Mouse (Mus musculus) forebrain, embryonic 12.5 days (tissue): Measurements from ENCODE around the gene Tnfsf13. TPM values are rescaled to one million over a fixed set of nuclear protein-coding genes. Genes with fewer than 3 reads are reported as not detected.
A peak's percentile ranks its signal among the peaks of the same experiment; 100 is the strongest.

Experiments
- ATAC-seq: fragments of 200-750 bp; cut with Nextera tagmentation; 2 replicates; pipeline ENCODE4 v1.8.0; 2017; ENCODE audit warnings: moderate TSS enrichment; ENCODE audit not compliant: low FRiP score
- H3K27ac ChIP-seq: fragments of 300-500 bp; sonication (generic); 2 replicates; pipeline ENCODE4 v1.5.1; 2016; ENCODE audit warnings: mild to moderate bottlenecking
- H3K27me3 ChIP-seq: fragments of 300-500 bp; sonication (generic); 2 replicates; pipeline ENCODE4 v1.6.1; 2016; ENCODE audit warnings: mild to moderate bottlenecking
- H3K36me3 ChIP-seq: fragments of 300-500 bp; sonication (generic); replicated peaks from 2 replicates; pipeline ENCODE4 v1.6.1; 2016; ENCODE audit warnings: mild to moderate bottlenecking
- H3K4me1 ChIP-seq: fragments of 300-500 bp; sonication (generic); 2 replicates; pipeline ENCODE4 v1.6.1; 2016
- H3K4me2 ChIP-seq: fragments of 300-500 bp; sonication (generic); 2 replicates; pipeline ENCODE4 v1.6.1; 2016; ENCODE audit warnings: mild to moderate bottlenecking, moderate library complexity
- H3K4me3 ChIP-seq: fragments of 300-500 bp; sonication (generic); replicated peaks from 2 replicates; pipeline ENCODE4 v1.5.1; 2016; ENCODE audit warnings: mild to moderate bottlenecking
- H3K9ac ChIP-seq: fragments of 300-500 bp; sonication (generic); 2 replicates; pipeline ENCODE4 v1.6.1; 2016; ENCODE audit warnings: mild to moderate bottlenecking
- H3K9me3 ChIP-seq: fragments of 300-500 bp; sonication (generic); 2 replicates; pipeline ENCODE4 v1.6.1; 2016
- WGBS: fragments of 180-500 bp; shearing (Covaris S2); methylation state at CpG from one replicate; pipeline ENCODE4 v1.1.7; 2016; 5-methylcytosine and 5-hydroxymethylcytosine counted together
- microRNA counts: library from miRNA; unstranded; fragments of <30 nt; microRNA quantifications from one replicate; lab custom pipeline; 2017
- microRNA-seq: library from miRNA; unstranded; fragments of <30 nt; microRNA quantifications from one replicate; pipeline ENCODE4, GENCODE M21; 2017
- polyA plus RNA-seq: library from polyadenylated mRNA; unstranded; fragments of >200 nt; fragmentation: Nextera tagmentation; extraction: Ambion mirVana; gene quantifications from 2 replicates; pipeline ENCODE4 v1.2.1, GENCODE M21; 2016

The Tnfsf13 gene
- polyA plus RNA-seq, 1 experiment from 2014 or later = 0.26 TPM

- Histone ChIP-seq H3K9me3 (no peaks in the 10 kb centered on the region), H3K27ac (peak overlapping the region; percentile 36), H3K36me3 (peaks cover 62% of the 10 kb centered on the region), H3K27me3 (no peaks in the 10 kb centered on the region), H3K9ac (no peak overlapping the region), H3K4me3 (0 out of 2 replicates have a peak overlapping the region, but pooled peaks have one; percentile 2), H3K4me1 (peaks cover 27% of the 10 kb centered on the region), H3K4me2 (no peak overlapping the region)
- ATAC-seq = no peak
- 82% methylated on average over 10 of the region's 10 CpGs for WGBS
Measured at GRCm38 (mm10) chr11:69656617-69657461, 28.7 kb downstream of the Tnfsf13 start.

DNA sequence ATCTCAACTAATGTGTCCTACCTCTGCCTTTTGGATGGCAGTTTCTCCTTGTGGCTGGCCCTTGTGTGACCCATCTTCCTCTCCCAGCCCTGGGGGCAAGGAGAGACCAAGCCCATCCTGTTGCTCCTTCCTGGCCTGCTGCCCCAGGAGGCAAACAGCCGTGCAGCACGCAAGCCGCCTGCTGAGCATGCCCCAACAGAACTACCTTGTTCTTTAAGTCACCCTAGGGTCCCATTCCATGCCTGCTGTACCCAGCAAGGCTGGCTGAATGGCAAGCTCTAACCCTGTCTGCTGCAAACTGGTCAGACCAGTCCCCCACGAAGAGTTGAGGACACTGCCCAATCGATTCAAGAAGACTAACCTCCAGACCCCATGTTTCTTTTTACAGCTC lies 29.5 kb downstream of the Tnfsf13 start:
- no peak overlapping the region for H3K4me2 ChIP-seq
- no peaks in the 10 kb centered on the region for H3K27me3 ChIP-seq
- no peak overlapping the region for H3K9ac ChIP-seq
- 87% methylated on average over 5 of the region's 5 CpGs for WGBS
- no peak overlapping the region for H3K27ac ChIP-seq
- H3K4me3 ChIP-seq = no peak overlapping the region
- no peak for ATAC-seq
- no peaks in the 10 kb centered on the region for H3K9me3 ChIP-seq
- H3K4me1 ChIP-seq = peaks cover 19% of the 10 kb centered on the region
- peaks cover 70% of the 10 kb centered on the region for H3K36me3 ChIP-seq

DNA sequence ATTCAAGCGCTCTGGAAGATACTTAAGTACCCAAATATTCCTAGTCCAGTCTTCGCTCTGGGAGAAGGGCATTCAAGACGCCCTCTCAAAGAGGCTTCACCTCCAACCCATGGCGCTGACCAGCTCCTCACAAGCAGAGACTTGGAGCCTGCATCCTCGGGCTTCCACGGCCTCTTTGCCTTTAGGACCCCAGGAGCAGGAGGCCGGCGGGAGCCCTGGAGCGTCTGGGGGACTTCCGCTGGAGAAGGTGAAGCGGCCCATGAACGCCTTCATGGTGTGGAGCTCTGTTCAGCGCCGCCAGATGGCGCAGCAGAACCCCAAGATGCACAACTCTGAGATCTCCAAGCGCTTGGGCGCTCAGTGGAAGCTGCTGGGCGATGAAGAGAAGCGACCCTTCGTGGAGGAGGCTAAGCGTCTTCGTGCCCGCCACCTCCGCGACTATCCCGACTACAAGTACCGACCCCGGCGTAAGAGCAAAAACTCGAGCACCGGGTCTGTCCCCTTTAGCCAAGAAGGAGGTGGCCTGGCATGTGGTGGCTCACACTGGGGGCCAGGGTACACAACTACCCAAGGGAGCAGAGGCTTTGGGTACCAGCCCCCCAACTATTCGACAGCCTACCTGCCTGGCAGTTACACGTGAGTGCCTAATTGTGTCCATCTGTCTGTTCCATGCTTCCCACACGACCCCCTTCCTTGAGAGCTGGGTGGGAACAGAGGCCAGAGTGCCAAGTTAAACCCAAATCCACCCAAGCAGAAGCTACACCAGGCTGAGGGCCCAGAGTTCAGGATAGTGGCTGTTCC lies 30.1 kb downstream of the Tnfsf13 start, which contains the start of gene Sox15:
Gene Sox15 (plus strand): TSS at position 51 of the 801 bp plus-strand sequence.
- ATAC-seq = peak; percentile 79
- 25% methylated on average over 34 of the region's 34 CpGs for WGBS
- peak within 1 kb of the TSS; percentile 46; the same call in 1 of the 2 replicates for H3K27ac ChIP-seq

GRCm38 (mm10) chr11:69654760-69655159 lies 30.8 kb downstream of the Tnfsf13 start:
- no peak for ATAC-seq
- no peak overlapping the region for H3K4me3 ChIP-seq
- peaks cover 16% of the 10 kb centered on the region for H3K4me1 ChIP-seq
- no peaks in the 10 kb centered on the region for H3K27me3 ChIP-seq
- peak overlapping the region; percentile 46; the same call in 1 of the 2 replicates for H3K27ac ChIP-seq
- 43% methylated on average over 9 of the region's 9 CpGs for WGBS
- no peak overlapping the region for H3K9ac ChIP-seq
- H3K9me3 ChIP-seq = no peaks in the 10 kb centered on the region
- no peak overlapping the region for H3K4me2 ChIP-seq
- H3K36me3 ChIP-seq = peaks cover 83% of the 10 kb centered on the region

More for the DNA sequence above, 30.1 kb downstream of the Tnfsf13 start, which contains the start of gene Sox15:
- Histone ChIP-seq H3K4me1 (peaks cover 16% of the 10 kb centered on the region), H3K9me3 (no peaks in the 10 kb centered on the region), H3K4me3 (no peak within 1 kb of the TSS; the same call in 1 of the 2 replicates), H3K4me2 (no peak within 1 kb of the TSS), H3K9ac (no peak within 1 kb of the TSS), H3K27me3 (no peaks in the 10 kb centered on the region), H3K36me3 (peaks cover 76% of the 10 kb centered on the region)

DNA sequence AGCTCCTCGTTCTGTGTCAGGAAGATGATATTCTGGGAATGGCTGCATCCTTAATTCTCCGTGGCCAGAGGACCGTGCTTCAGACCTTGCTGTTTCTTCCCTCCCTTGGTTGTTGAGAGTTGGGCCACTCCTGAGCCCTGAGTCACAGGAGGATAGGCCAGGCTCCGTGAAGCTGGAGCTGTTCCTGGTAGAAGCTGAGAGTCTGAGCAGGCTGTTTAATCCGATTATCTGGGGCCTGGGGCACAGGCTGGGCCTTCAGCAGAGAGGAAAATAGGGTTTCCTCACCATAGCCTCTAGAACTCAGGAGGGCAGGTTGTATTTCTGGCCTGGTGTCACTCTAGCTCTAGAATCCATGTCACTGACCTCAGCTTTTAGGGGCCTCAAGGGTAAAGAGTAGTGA lies 32.2 kb downstream of the Tnfsf13 start:
- peaks cover 88% of the 10 kb centered on the region for H3K36me3 ChIP-seq
- H3K9me3 ChIP-seq = no peaks in the 10 kb centered on the region
- no peak overlapping the region; the same call in 1 of the 2 replicates for H3K27ac ChIP-seq
- no peak overlapping the region for H3K4me2 ChIP-seq
- no peaks in the 10 kb centered on the region for H3K27me3 ChIP-seq
- WGBS = 68% methylated on average over 5 of the region's 5 CpGs
- H3K4me1 ChIP-seq = peaks cover 16% of the 10 kb centered on the region
- no peak for ATAC-seq
- no peak overlapping the region for H3K4me3 ChIP-seq
- no peak overlapping the region for H3K9ac ChIP-seq

- H3K36me3 ChIP-seq = peaks cover 97% of the 10 kb centered on the region
- no peak overlapping the region for H3K9ac ChIP-seq
- no peak overlapping the region for H3K4me2 ChIP-seq
- no peak overlapping the region for H3K4me3 ChIP-seq
- H3K27ac ChIP-seq = no peak overlapping the region
- no peaks in the 10 kb centered on the region for H3K9me3 ChIP-seq
- no peak for ATAC-seq
- H3K27me3 ChIP-seq = no peaks in the 10 kb centered on the region
- WGBS = 96% methylated on average over 5 of the region's 5 CpGs
- no peaks in the 10 kb centered on the region for H3K4me1 ChIP-seq
Measured at GRCm38 (mm10) chr11:69645860-69646259, 39.7 kb downstream of the Tnfsf13 start.

GRCm38 (mm10) chr11:69635471-69635870 lies 50.1 kb downstream of the Tnfsf13 start:
- Histone ChIP-seq H3K4me2 (peak overlapping the region; percentile 60), H3K4me3 (no peak overlapping the region), H3K27me3 (no peaks in the 10 kb centered on the region), H3K27ac (no peak overlapping the region), H3K4me1 (peaks cover 25% of the 10 kb centered on the region), H3K9me3 (no peaks in the 10 kb centered on the region), H3K9ac (no peak overlapping the region; the same call in 1 of the 2 replicates), H3K36me3 (peaks cover 30% of the 10 kb centered on the region)
- 92% methylated on average over 3 of the region's 3 CpGs for WGBS
- no peak for ATAC-seq

- no peaks in the 10 kb centered on the region for H3K27me3 ChIP-seq
- H3K27ac ChIP-seq = peak overlapping the region; percentile 98
- ATAC-seq = peak; percentile 71
- H3K4me2 ChIP-seq = peak overlapping the region; percentile 60
- peak overlapping the region; percentile 100 for H3K9ac ChIP-seq
- H3K36me3 ChIP-seq = peaks cover 14% of the 10 kb centered on the region
- H3K9me3 ChIP-seq = no peaks in the 10 kb centered on the region
- under 1% methylated on average over 39 of the region's 50 CpGs for WGBS
- H3K4me3 ChIP-seq = peak overlapping the region; percentile 99
- peaks cover 25% of the 10 kb centered on the region for H3K4me1 ChIP-seq
Measured at GRCm38 (mm10) chr11:69633128-69633866, 52.3 kb downstream of the Tnfsf13 start.

MicroRNA genes within 50 kb of the gene (microRNA counts, 519-probe panel; counts per million panel counts)
- microRNA mmu-miR-1934 (lab: Ali Mortazavi, UCI) (not detected), microRNA mmu-miR-467f (lab: Ali Mortazavi, UCI) (3,418 counts per million, percentile 32 among the panel's probes with 10 or more counts)

Small RNA genes lying within 50 kb of the gene (microRNA-seq; reads per million reads assigned to microRNA genes)
- gene Mir1934 (2.2 reads per million), gene Mir467f (not detected)

Other genes starting within 250 kb of the Tnfsf13 start
- 1.7 and 2.1 TPM in 2 replicates for gene Dnah2, start 136.7 kb downstream of the Tnfsf13 start, polyA plus RNA-seq
- gene Efnb3, start 125.6 kb downstream of the Tnfsf13 start, polyA plus RNA-seq = 63.7 and 72.7 TPM in 2 replicates
- 33.0 and 36.0 TPM in 2 replicates for gene Wrap53, start 105.5 kb downstream of the Tnfsf13 start, polyA plus RNA-seq
- 120 and 124 TPM in 2 replicates for gene Trp53, start 105.4 kb downstream of the Tnfsf13 start, polyA plus RNA-seq
- 11.9 and 12.6 TPM in 2 replicates for gene Atp1b2, start 79.8 kb downstream of the Tnfsf13 start, polyA plus RNA-seq
- not detected in 2 replicates for gene Shbg, start 67.9 kb downstream of the Tnfsf13 start, polyA plus RNA-seq
- gene Sat2, start 63.8 kb downstream of the Tnfsf13 start, polyA plus RNA-seq = 15.8 and 21.5 TPM in 2 replicates
- gene Fxr2, start 52.8 kb downstream of the Tnfsf13 start, polyA plus RNA-seq = 46.0 and 48.9 TPM in 2 replicates
- gene Sox15, start 30.5 kb downstream of the Tnfsf13 start, polyA plus RNA-seq = not detected in 2 replicates
- gene Mpdu1, start 23.1 kb downstream of the Tnfsf13 start, polyA plus RNA-seq = 74.7 and 80.9 TPM in 2 replicates
- gene Cd68, start 19.6 kb downstream of the Tnfsf13 start, polyA plus RNA-seq = 5.5 TPM in 2 replicates
- 694 and 751 TPM in 2 replicates for gene Eif4a1, start 13.4 kb downstream of the Tnfsf13 start, polyA plus RNA-seq
- gene Senp3, start 3.7 kb downstream of the Tnfsf13 start, polyA plus RNA-seq = 106 and 119 TPM in 2 replicates
- gene Tnfsf12, start 10.1 kb upstream of the Tnfsf13 start, polyA plus RNA-seq = 1.3 and 1.6 TPM in 2 replicates
- gene Tnfsfm13, start 10.3 kb upstream of the Tnfsf13 start, polyA plus RNA-seq = 0.51 and 0.84 TPM in 2 replicates
- gene Polr2a, start 72.9 kb upstream of the Tnfsf13 start, polyA plus RNA-seq = 31.3 and 35.4 TPM in 2 replicates
- 0.13 and 0.33 TPM in 2 replicates for gene Slc35g3, start 76.2 kb upstream of the Tnfsf13 start, polyA plus RNA-seq
- gene Zbtb4, start 80.1 kb upstream of the Tnfsf13 start, polyA plus RNA-seq = 1.3 and 1.5 TPM in 2 replicates
- 1.2 and 1.8 TPM in 2 replicates for gene Chrnb1, start 110.2 kb upstream of the Tnfsf13 start, polyA plus RNA-seq
- gene Fgf11, start 116.1 kb upstream of the Tnfsf13 start, polyA plus RNA-seq = 2.6 and 3.2 TPM in 2 replicates
- 0.76 and 1.3 TPM in 2 replicates for gene Tmem102, start 119.8 kb upstream of the Tnfsf13 start, polyA plus RNA-seq
- not detected in 2 replicates for gene Gm39566, start 129.5 kb upstream of the Tnfsf13 start, polyA plus RNA-seq
- gene Spem2, start 132.7 kb upstream of the Tnfsf13 start, polyA plus RNA-seq = not detected in 2 replicates
- gene Spem1, start 136.4 kb upstream of the Tnfsf13 start, polyA plus RNA-seq = 0.24 and 0.26 TPM in 2 replicates
- gene Nlgn2, start 152.0 kb upstream of the Tnfsf13 start, polyA plus RNA-seq = 13.3 and 14.0 TPM in 2 replicates
- 285 and 294 TPM in 2 replicates for gene Tmem256, start 152.7 kb upstream of the Tnfsf13 start, polyA plus RNA-seq
- gene Plscr3, start 160.6 kb upstream of the Tnfsf13 start, polyA plus RNA-seq = 55.1 and 56.3 TPM in 2 replicates
- gene Tnk1, start 172.9 kb upstream of the Tnfsf13 start, polyA plus RNA-seq = 0.14 and 0.60 TPM in 2 replicates
- gene Tmem95, start 192.2 kb upstream of the Tnfsf13 start, polyA plus RNA-seq = not detected in 2 replicates
- gene Kctd11, start 195.6 kb upstream of the Tnfsf13 start, polyA plus RNA-seq = 1.7 and 2.5 TPM in 2 replicates
- 0.47 and 0.83 TPM in 2 replicates for gene Acap1, start 209.8 kb upstream of the Tnfsf13 start, polyA plus RNA-seq
- 22.4 TPM in 2 replicates for gene 2810408A11Rik, start 215.2 kb upstream of the Tnfsf13 start, polyA plus RNA-seq
- 18.9 and 19.3 TPM in 2 replicates for gene Neurl4, start 215.3 kb upstream of the Tnfsf13 start, polyA plus RNA-seq
- gene Gps2, start 228.1 kb upstream of the Tnfsf13 start, polyA plus RNA-seq = 95.8 and 99.1 TPM in 2 replicates
- gene Eif5a, start 236.2 kb upstream of the Tnfsf13 start, polyA plus RNA-seq = 1,678 TPM in 2 replicates